Mouse (Mus musculus): ENCODE data around the gene Lta. TPM values are rescaled to one million over a fixed set of nuclear protein-coding genes. Genes with fewer than 3 reads are reported as not detected.

The Lta gene
- polyA plus RNA-seq, 1 experiment, result 4.4 TPM

DNA sequence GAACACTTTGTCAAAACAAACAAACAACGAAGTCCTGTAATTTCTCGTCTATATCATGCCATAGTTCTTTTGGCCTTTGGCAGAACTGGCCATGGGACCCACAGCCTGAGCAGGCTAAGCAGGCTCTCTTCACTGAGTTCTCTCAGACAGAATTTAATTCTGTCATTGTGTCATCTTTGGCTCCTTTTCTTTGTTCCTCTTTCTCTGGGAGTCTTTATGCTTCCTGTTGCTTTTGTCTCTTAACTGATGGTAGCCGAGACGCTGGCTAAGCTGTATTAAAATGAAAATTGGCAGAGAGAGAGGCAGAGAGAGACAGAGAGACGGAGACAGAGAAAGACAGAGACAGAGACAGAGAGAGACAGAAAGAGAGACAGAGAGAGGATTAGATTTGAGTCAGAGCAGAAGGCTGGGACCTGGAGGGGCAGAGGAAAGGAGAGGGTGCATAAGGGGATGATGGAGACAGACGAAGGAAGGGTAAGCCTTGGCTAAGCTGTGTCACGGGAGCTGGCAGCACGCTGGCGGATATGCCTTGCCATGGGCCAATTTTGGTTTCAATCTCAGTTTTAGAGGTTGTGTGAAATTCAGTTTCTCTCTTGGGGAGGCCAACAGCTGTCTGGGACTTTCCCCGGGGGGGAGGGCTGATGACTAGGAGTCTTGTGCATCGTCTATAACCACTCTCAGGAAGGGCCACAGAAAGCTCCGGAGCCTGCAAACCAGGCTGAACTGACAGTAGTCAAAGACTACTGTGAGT, 4.8 kb upstream of the Lta start:
- H3K4me3 ChIP-seq (replicated peaks; ENCODE audit: control insufficient read depth, low read depth, low read length), result no peak overlapping the region
- 13% methylated on average over 12 of the region's 12 CpGs for WGBS
- H3K4me1 ChIP-seq (ENCODE audit: control insufficient read depth, insufficient read depth, low read length), result peaks cover 13% of the 10 kb centered on the region
- TF ChIP-seq POLR2A (IDR thresholded peaks at IDR 0.05; ENCODE audit: borderline replicate concordance, control insufficient read depth, low read depth, low read length) (no peak), CTCF (IDR thresholded peaks at IDR 0.05; ENCODE audit: control insufficient read depth, insufficient read depth, low read length) (no peak)
- H3K27ac ChIP-seq (ENCODE audit: control insufficient read depth, insufficient read depth, low read depth, low read length, poor library complexity), result peak overlapping the region; percentile 57

DNA sequence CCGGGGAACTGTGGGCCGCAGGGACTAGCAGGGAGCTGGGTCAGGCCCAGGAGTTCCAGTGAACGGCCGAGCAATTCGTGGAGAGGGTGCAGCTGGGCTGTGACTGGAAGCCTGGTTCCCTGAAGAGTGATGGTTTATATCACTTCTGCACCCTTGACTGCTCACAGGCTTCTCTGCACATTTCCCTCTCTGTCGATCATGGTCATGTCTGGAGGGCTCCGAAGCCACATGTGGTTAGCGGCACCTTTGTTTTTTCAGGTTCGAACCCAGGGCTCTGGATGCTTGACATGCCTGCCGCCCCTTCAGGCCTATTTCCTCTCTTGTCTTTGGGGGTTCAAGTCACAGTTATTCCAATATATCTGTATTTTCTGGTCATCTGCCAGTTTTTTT, 224 bp upstream of the Lta start:
- TF ChIP-seq CTCF (IDR thresholded peaks at IDR 0.05; ENCODE audit: control insufficient read depth, insufficient read depth, low read length) (no peak), POLR2A (IDR thresholded peaks at IDR 0.05; ENCODE audit: borderline replicate concordance, control insufficient read depth, low read depth, low read length) (no peak)
- peak overlapping the region; percentile 17 for H3K4me3 ChIP-seq (replicated peaks; ENCODE audit: control insufficient read depth, low read depth, low read length)
- H3K4me1 ChIP-seq (ENCODE audit: control insufficient read depth, insufficient read depth, low read length), result peaks cover 9% of the 10 kb centered on the region
- H3K27ac ChIP-seq (ENCODE audit: control insufficient read depth, insufficient read depth, low read depth, low read length, poor library complexity), result peak overlapping the region; percentile 35
- WGBS, result 53% methylated on average over 10 of the region's 10 CpGs

GRCm38 (mm10) chr17:35202442-35202841, 2.7 kb downstream of the Lta start:
- no peak overlapping the region for H3K4me3 ChIP-seq (replicated peaks; ENCODE audit: control insufficient read depth, low read depth, low read length)

DNA sequence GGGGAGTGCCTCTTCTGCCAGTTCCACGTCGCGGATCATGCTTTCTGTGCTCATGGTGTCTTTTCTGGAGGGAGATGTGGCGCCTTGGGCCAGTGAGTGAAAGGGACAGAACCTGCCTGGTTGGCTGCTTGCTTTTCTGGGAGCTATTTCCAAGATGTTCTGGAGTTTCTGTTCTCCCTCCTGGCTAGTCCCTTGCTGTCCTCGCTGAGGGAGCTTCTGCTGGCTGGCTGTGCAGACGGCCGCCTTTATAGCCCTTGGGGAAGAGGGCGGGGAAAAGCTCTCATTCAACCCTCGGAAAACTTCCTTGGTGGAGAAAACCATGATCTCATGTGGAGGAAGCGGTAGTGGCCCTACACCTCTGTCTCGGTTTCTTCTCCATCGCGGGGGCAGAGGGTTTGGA, 3.4 kb downstream of the Lta start, which contains the start of gene Tnf:
TSS of gene Tnf (minus strand) at position 221 of the 400 bp plus-strand sequence.
- Histone ChIP-seq H3K4me1 (ENCODE audit: control insufficient read depth, insufficient read depth, low read length) (no peaks in the 10 kb centered on the region), H3K27ac (ENCODE audit: control insufficient read depth, insufficient read depth, low read depth, low read length, poor library complexity) (peak within 1 kb of the TSS; percentile 85), H3K4me3 (replicated peaks; ENCODE audit: control insufficient read depth, low read depth, low read length) (peak within 1 kb of the TSS; percentile 99)
- TF ChIP-seq CTCF (IDR thresholded peaks at IDR 0.05; ENCODE audit: control insufficient read depth, insufficient read depth, low read length) (no peak), POLR2A (IDR thresholded peaks at IDR 0.05; ENCODE audit: borderline replicate concordance, control insufficient read depth, low read depth, low read length) (peak; percentile 95)
- WGBS, result 1% methylated on average over 13 of the region's 13 CpGs

More at GRCm38 (mm10) chr17:35202442-35202841, 2.7 kb downstream of the Lta start:
- H3K4me1 ChIP-seq (ENCODE audit: control insufficient read depth, insufficient read depth, low read length), result no peaks in the 10 kb centered on the region
- TF ChIP-seq CTCF (IDR thresholded peaks at IDR 0.05; ENCODE audit: control insufficient read depth, insufficient read depth, low read length) (no peak), POLR2A (IDR thresholded peaks at IDR 0.05; ENCODE audit: borderline replicate concordance, control insufficient read depth, low read depth, low read length) (no peak)
- WGBS, result 71% methylated on average over 4 of the region's 4 CpGs
- H3K27ac ChIP-seq (ENCODE audit: control insufficient read depth, insufficient read depth, low read depth, low read length, poor library complexity), result peak overlapping the region; percentile 85; the same call in 1 of the 2 replicates

GRCm38 (mm10) chr17:35201128-35201527, 4.0 kb downstream of the Lta start:
- Histone ChIP-seq H3K4me3 (replicated peaks; ENCODE audit: control insufficient read depth, low read depth, low read length) (peak overlapping the region; percentile 99), H3K27ac (ENCODE audit: control insufficient read depth, insufficient read depth, low read depth, low read length, poor library complexity) (peak overlapping the region; percentile 85), H3K4me1 (ENCODE audit: control insufficient read depth, insufficient read depth, low read length) (no peaks in the 10 kb centered on the region)
- 2% methylated on average over 11 of the region's 11 CpGs for WGBS
- TF ChIP-seq CTCF (IDR thresholded peaks at IDR 0.05; ENCODE audit: control insufficient read depth, insufficient read depth, low read length), result no peak
- no peak for TF ChIP-seq POLR2A (IDR thresholded peaks at IDR 0.05; ENCODE audit: borderline replicate concordance, control insufficient read depth, low read depth, low read length)

- H3K4me1 ChIP-seq (ENCODE audit: control insufficient read depth, insufficient read depth, low read length), result no peaks in the 10 kb centered on the region
- 2% methylated on average over 11 of the region's 11 CpGs for WGBS
These were observed 4.8 kb downstream of the Lta start for GRCm38 (mm10) chr17:35200398-35200797.

GRCm38 (mm10) chr17:35198946-35199345, 6.2 kb downstream of the Lta start:
- TF ChIP-seq POLR2A (IDR thresholded peaks at IDR 0.05; ENCODE audit: borderline replicate concordance, control insufficient read depth, low read depth, low read length) (no peak), CTCF (IDR thresholded peaks at IDR 0.05; ENCODE audit: control insufficient read depth, insufficient read depth, low read length) (no peak)
- Histone ChIP-seq H3K27ac (ENCODE audit: control insufficient read depth, insufficient read depth, low read depth, low read length, poor library complexity) (no peak overlapping the region), H3K4me3 (replicated peaks; ENCODE audit: control insufficient read depth, low read depth, low read length) (no peak overlapping the region), H3K4me1 (ENCODE audit: control insufficient read depth, insufficient read depth, low read length) (peaks cover 2% of the 10 kb centered on the region; the same call in 1 of the 2 replicates)
- 84% methylated on average over 8 of the region's 8 CpGs for WGBS

More at GRCm38 (mm10) chr17:35200398-35200797, 4.8 kb downstream of the Lta start:
- Histone ChIP-seq H3K4me3 (replicated peaks; ENCODE audit: control insufficient read depth, low read depth, low read length) (peak overlapping the region; percentile 99), H3K27ac (ENCODE audit: control insufficient read depth, insufficient read depth, low read depth, low read length, poor library complexity) (peak overlapping the region; percentile 85)
- TF ChIP-seq POLR2A (IDR thresholded peaks at IDR 0.05; ENCODE audit: borderline replicate concordance, control insufficient read depth, low read depth, low read length) (peak; percentile 52; the same call in 1 of the 2 replicates), CTCF (IDR thresholded peaks at IDR 0.05; ENCODE audit: control insufficient read depth, insufficient read depth, low read length) (no peak)

GRCm38 (mm10) chr17:35198029-35198428, 7.1 kb downstream of the Lta start:
- 72% methylated on average over 7 of the region's 7 CpGs for WGBS
- H3K4me1 ChIP-seq (ENCODE audit: control insufficient read depth, insufficient read depth, low read length), result peaks cover 4% of the 10 kb centered on the region; the same call in 1 of the 2 replicates

More at GRCm38 (mm10) chr17:35198029-35198428, 7.1 kb downstream of the Lta start:
- TF ChIP-seq CTCF (IDR thresholded peaks at IDR 0.05; ENCODE audit: control insufficient read depth, insufficient read depth, low read length) (no peak), POLR2A (IDR thresholded peaks at IDR 0.05; ENCODE audit: borderline replicate concordance, control insufficient read depth, low read depth, low read length) (no peak)
- Histone ChIP-seq H3K27ac (ENCODE audit: control insufficient read depth, insufficient read depth, low read depth, low read length, poor library complexity) (no peak overlapping the region), H3K4me3 (replicated peaks; ENCODE audit: control insufficient read depth, low read depth, low read length) (no peak overlapping the region)
